Mouse (Mus musculus) liver, embryonic 18 days (tissue): ENCODE data around the gene Fmc1. TPM values are rescaled to one million over a fixed set of nuclear protein-coding genes. Genes with fewer than 3 reads are reported as not detected.

Experiments used
- polyA plus RNA-seq: library from polyadenylated mRNA; depleted of rRNA; stranded (reverse); fragments of >200 nt; gene quantifications from 2 replicates; pipeline ENCODE4 v1.2.3, GENCODE M21; 2012; rRNA removed

Gene Fmc1
- 74.0 and 77.8 TPM in 2 replicates for polyA plus RNA-seq

DNA sequence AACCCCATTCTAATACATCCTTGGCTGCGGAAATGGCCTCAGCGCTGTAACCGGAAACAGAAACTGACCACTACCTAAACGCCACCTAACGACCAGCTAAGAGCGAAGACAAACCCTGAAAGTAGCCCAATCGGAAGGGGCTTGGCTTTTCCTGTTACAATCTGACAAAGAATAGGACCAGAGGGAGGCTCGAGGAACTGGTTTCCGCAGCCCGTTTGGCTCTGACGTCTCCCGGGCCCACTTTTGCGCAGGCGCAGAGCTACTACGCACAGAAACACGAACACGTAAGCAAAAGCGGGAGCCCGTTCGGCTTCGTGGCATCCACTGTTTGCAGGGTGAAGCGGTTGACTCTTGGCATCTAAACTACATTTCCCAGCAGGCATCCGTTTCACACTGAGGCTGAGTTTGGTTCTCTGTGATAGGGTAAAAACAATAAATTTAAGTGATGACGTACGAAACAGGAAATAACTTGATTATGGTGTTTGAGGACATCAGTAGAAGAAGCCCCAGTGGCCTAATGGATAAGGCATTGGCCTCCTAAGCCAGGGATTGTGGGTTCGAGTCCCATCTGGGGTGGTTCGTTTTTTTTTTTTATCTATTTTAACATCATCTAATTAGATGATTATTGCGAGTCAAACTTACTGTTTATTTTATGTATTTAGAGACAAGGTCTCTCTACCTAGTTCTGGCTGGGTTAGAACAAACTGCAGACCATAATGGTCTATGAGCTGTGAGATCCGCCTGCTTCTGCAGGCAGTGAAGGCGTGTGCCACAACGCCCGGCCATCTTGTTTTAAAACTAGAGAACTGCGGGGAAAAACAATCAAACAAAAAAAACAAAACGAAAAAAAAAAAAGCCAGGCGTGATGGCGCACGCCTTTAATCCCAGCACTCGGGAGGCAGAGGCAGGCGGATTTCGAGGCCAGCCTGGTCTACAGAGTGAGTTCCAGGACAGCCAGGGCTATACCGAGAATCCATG lies at the start of gene Fmc1:
Gene Fmc1 (plus strand): TSS at position 75 of the 978 bp plus-strand sequence.

DNA sequence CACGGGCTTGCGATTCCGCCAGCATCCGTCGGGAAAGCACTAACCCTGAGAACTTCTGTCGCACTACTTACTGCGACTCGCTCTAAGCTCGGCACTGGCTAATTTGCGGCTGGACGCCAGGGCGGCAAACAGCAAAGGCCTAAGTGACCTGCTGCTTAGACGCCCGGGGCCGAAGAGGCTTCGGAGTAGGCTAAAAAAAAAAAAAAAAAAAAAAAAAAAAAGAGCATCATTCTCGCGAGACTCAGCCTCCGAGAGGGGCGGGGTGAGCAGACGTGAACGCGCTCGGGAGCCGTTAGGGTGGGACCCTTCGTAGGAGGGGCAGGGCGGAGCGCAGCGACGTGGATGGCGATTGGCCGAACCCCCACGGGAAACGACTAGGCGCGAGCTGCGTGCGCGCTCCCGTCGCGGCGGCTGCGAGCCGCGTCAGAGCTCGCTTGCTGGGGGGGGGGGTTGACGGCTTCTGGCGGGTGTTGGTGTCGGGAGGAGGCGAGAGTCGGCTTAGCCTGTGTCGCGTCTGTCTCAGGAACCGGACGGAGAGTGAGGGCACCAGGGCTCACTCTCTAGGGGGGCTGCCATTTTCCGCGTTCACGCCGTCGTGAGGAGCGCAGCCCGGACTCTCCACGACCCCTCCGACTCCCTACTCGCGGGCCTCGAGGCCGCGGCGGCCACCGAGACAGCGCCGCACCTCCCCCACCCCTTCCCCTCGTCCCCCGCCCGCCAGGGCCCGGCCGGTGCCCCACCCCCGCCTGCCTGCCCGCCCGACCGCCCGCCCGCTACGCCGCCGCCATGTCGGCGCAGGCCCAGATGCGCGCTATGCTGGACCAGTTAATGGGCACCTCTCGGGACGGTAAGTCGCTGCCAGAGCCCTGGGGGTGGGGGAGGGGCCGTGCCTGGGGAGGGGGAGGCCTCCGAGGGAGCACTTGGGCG lies 18.0 kb downstream of the Fmc1 start, which contains the start of gene Luc7l2:
Gene Luc7l2 (plus strand): TSS at position 273 of the 927 bp plus-strand sequence.

Other genes starting within 250 kb of the Fmc1 start
- 2.3 and 2.7 TPM in 2 replicates for gene Zc3hav1l, start 234.2 kb upstream of the Fmc1 start, polyA plus RNA-seq
- 18.5 and 20.3 TPM in 2 replicates for gene Zc3hav1, start 178.9 kb upstream of the Fmc1 start, polyA plus RNA-seq
- gene Ttc26, start 152.0 kb upstream of the Fmc1 start, polyA plus RNA-seq = 0.19 and 0.23 TPM in 2 replicates
- 3.8 and 4.5 TPM in 2 replicates for gene Ubn2, start 99.6 kb upstream of the Fmc1 start, polyA plus RNA-seq
- gene Luc7l2, start 17.8 kb downstream of the Fmc1 start, polyA plus RNA-seq = 46.8 and 52.8 TPM in 2 replicates
- 0.06 TPM in 2 replicates for gene Klrg2, start 103.7 kb downstream of the Fmc1 start, polyA plus RNA-seq
- 0.09 and 0.17 TPM in 2 replicates for gene Clec2l, start 129.6 kb downstream of the Fmc1 start, polyA plus RNA-seq